Mouse (Mus musculus) embryonic facial prominence, embryonic 12.5 days (tissue): ENCODE results near the gene Vstm4. TPM values are rescaled to one million over a fixed set of nuclear protein-coding genes. Genes with fewer than 3 reads are reported as not detected.

ENCODE experiments used
- ATAC-seq: fragments of 200-750 bp; cut with Nextera tagmentation; 2 replicates; pipeline ENCODE4 v1.8.0; 2017; ENCODE audit not compliant: insufficient number of reproducible peaks, insufficient read depth, low FRiP score, low TSS enrichment
- H3K27ac ChIP-seq: fragments of 300-500 bp; sonication (generic); 2 replicates; pipeline ENCODE4 v1.5.1; 2016; ENCODE audit warnings: mild to moderate bottlenecking
- H3K27me3 ChIP-seq: fragments of 300-500 bp; sonication (generic); 2 replicates; pipeline ENCODE4 v1.6.1; 2016; ENCODE audit warnings: mild to moderate bottlenecking, moderate library complexity
- H3K36me3 ChIP-seq: fragments of 300-500 bp; sonication (generic); 2 replicates; pipeline ENCODE4 v1.6.1; 2016; ENCODE audit warnings: mild to moderate bottlenecking
- H3K4me1 ChIP-seq: fragments of 300-500 bp; sonication (generic); 2 replicates; pipeline ENCODE4 v1.6.1; 2016
- H3K4me2 ChIP-seq: fragments of 300-500 bp; sonication (generic); replicated peaks from 2 replicates; pipeline ENCODE4 v1.6.1; 2016; ENCODE audit warnings: mild to moderate bottlenecking, moderate library complexity
- H3K4me3 ChIP-seq: fragments of 300-500 bp; sonication (generic); 2 replicates; pipeline ENCODE4 v1.5.1; 2016; ENCODE audit warnings: mild to moderate bottlenecking
- H3K9ac ChIP-seq: fragments of 300-500 bp; sonication (generic); 2 replicates; pipeline ENCODE4 v1.6.1; 2016; ENCODE audit warnings: mild to moderate bottlenecking, moderate library complexity
- H3K9me3 ChIP-seq: fragments of 300-500 bp; sonication (generic); 2 replicates; pipeline ENCODE4 v1.6.1; 2016; ENCODE audit warnings: mild to moderate bottlenecking, moderate library complexity
- WGBS: fragments of 180-500 bp; shearing (Covaris S2); methylation state at CpG from one replicate; pipeline ENCODE4 v1.1.7; 2016; 5-methylcytosine and 5-hydroxymethylcytosine counted together
- polyA plus RNA-seq: library from polyadenylated mRNA; unstranded; fragments of >200 nt; fragmentation: Nextera tagmentation; extraction: Ambion mirVana; gene quantifications from 2 replicates; pipeline ENCODE4 v1.2.1, GENCODE M21; 2016

The Vstm4 gene
- polyA plus RNA-seq: 10.5 and 12.8 TPM in 2 replicates

DNA sequence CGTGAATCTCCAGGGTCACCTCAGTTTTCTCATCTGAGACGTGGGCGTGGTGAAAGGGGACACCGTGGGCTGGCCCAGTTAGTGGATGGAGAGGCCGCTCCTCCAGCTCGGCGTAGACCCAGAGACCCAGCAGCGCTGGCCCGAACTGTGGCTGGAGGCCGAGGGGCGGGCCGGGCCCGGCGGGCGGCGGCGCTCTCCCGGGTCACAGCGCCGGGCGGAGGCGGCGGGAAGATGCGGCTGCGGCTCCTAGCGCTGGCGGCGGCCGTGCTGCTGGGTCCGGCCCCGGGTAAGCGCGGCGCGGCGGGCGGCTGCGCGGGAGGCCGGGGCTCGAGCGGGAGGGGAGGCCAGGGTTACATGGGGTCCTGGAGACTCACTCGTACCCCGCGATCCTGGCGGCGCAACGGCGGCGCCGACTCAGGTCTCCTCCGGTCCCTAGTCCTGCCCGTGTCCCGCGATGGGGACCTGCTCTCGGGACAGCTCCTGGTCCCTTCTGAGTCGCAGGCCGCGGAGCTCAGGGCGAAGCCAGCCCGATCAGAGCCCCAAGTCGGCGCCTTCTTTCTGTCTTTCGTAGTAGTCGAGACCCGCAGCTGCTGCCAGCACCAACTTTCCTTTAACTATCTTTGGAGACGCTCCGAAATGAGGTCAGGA is at the start of gene Vstm4:
TSS of gene Vstm4 (plus strand) at position 76 of the 648 bp plus-strand sequence.
- Histone ChIP-seq H3K9me3 (no peaks in the 10 kb centered on the region), H3K27me3 (no peaks in the 10 kb centered on the region), H3K27ac (0 out of 2 replicates have a peak within 1 kb of the TSS, but pooled peaks have one; percentile 46), H3K36me3 (no peaks in the 10 kb centered on the region), H3K4me1 (peaks cover 27% of the 10 kb centered on the region), H3K4me3 (peak within 1 kb of the TSS; percentile 59), H3K9ac (peak within 1 kb of the TSS; percentile 68), H3K4me2 (peak within 1 kb of the TSS; percentile 72)
- ATAC-seq: peak; percentile 77
- WGBS: under 1% methylated on average over 68 of the region's 68 CpGs

GRCm38 (mm10) chr14:32810111-32810510 is 46.4 kb upstream of the Vstm4 start:
- Histone ChIP-seq H3K36me3 (no peaks in the 10 kb centered on the region), H3K9me3 (no peaks in the 10 kb centered on the region), H3K27me3 (no peaks in the 10 kb centered on the region), H3K9ac (no peak overlapping the region), H3K4me2 (no peak overlapping the region), H3K4me3 (no peak overlapping the region), H3K4me1 (no peaks in the 10 kb centered on the region), H3K27ac (no peak overlapping the region)
- ATAC-seq: no peak

DNA sequence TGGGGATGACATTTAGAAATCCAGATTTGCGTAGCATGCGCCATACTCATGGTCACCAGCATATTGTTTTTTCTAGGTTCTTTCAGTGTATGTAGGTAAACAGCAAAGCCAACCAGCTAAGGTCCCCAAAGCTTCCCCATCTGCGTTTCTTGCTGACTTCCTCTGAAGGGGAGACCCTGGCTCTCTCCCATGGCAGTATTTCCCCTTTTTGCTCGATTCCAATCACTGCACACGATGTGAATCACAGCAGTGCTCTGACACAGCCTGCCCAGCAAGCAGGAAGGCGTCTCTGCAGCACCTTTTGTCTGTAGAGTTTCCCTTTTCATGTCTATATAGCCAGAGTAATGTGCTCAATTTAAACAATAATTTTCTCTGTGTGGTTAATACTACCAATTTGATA is 44.1 kb upstream of the Vstm4 start:
- Histone ChIP-seq H3K36me3 (no peaks in the 10 kb centered on the region), H3K27ac (no peak overlapping the region), H3K4me3 (no peak overlapping the region), H3K9ac (no peak overlapping the region), H3K27me3 (no peaks in the 10 kb centered on the region), H3K4me2 (no peak overlapping the region), H3K4me1 (no peaks in the 10 kb centered on the region), H3K9me3 (no peaks in the 10 kb centered on the region)
- WGBS: 74% methylated on average over 6 of the region's 6 CpGs
- ATAC-seq: no peak

- Histone ChIP-seq H3K9ac (no peak overlapping the region), H3K4me1 (peaks cover 16% of the 10 kb centered on the region), H3K27ac (no peak overlapping the region), H3K27me3 (no peaks in the 10 kb centered on the region), H3K36me3 (no peaks in the 10 kb centered on the region), H3K9me3 (no peaks in the 10 kb centered on the region), H3K4me3 (no peak overlapping the region), H3K4me2 (no peak overlapping the region)
- 68% methylated on average over 4 of the region's 4 CpGs for WGBS
- no peak for ATAC-seq
These were observed 41.6 kb upstream of the Vstm4 start for GRCm38 (mm10) chr14:32814961-32815360.

DNA sequence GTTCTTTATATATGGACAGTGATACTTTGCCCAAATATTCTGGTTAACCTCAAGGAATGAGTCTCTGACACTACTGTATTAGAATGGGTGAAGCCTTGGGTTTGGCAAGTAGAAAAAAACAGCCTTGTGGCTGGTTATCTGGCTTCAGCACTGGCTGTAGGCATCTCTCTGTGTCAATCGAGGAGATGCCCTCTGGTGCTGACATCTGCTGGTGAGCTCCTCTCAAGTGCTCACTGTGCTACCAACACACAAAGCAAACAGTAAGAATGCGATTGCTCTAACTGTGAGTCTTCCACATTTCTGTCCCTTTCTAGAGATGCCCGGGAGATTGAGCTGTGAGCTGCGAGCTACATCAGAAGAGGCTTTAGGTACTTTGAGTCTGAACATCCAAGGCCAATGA is 40.0 kb upstream of the Vstm4 start:
- H3K27me3 ChIP-seq: no peaks in the 10 kb centered on the region
- H3K4me3 ChIP-seq: no peak overlapping the region
- no peaks in the 10 kb centered on the region for H3K9me3 ChIP-seq
- no peak for ATAC-seq
- no peak overlapping the region for H3K27ac ChIP-seq
- no peak overlapping the region for H3K4me2 ChIP-seq
- H3K36me3 ChIP-seq: no peaks in the 10 kb centered on the region
- H3K9ac ChIP-seq: no peak overlapping the region
- WGBS: 81% methylated on average over 4 of the region's 4 CpGs
- peaks cover 16% of the 10 kb centered on the region for H3K4me1 ChIP-seq

DNA sequence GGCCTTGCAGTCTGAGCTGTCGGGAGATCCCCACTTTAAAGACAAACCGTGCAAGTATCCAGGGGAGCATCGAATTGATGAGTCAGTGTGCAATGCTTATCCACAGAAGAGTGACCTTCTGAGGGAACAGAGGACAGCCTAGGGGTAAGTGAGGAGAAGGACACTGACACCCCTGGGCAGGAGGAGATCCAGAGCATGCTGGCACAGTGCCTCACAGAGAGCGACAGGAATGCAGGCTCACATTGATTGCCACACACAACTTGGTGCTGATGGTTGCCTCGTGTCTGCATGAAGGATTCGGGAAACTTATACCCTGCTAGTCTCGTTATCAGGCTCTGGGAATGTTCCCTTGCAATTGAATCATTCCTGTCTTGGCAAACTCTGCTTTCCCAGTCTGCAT is 39.3 kb upstream of the Vstm4 start:
- no peaks in the 10 kb centered on the region for H3K36me3 ChIP-seq
- 59% methylated on average over 7 of the region's 7 CpGs for WGBS
- H3K4me2 ChIP-seq: no peak overlapping the region
- no peak overlapping the region for H3K4me3 ChIP-seq
- no peaks in the 10 kb centered on the region for H3K9me3 ChIP-seq
- H3K4me1 ChIP-seq: peaks cover 16% of the 10 kb centered on the region
- ATAC-seq: no peak
- no peaks in the 10 kb centered on the region for H3K27me3 ChIP-seq
- H3K27ac ChIP-seq: no peak overlapping the region
- no peak overlapping the region for H3K9ac ChIP-seq

DNA sequence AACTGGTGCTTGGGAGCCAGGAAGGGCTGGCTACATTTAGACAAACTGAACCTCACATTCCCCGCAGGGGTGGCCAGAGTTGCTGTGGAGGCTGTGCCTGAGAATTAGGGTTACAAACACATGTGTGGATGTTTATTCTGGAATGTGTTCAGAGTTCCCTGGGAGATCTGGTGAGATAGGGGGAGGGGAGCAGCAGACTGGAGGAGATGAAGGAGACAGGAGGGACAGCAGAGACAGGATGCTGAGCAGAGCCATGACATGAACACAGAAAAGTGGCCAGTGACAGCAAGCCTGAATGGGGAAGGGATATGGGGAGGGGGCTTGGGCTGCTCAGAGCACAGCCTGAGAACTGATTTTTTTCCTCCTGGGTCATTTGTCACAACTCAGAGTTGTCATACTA is 37.3 kb upstream of the Vstm4 start:
- Histone ChIP-seq H3K9me3 (no peaks in the 10 kb centered on the region), H3K4me1 (peaks cover 16% of the 10 kb centered on the region), H3K27me3 (no peaks in the 10 kb centered on the region), H3K9ac (no peak overlapping the region), H3K4me3 (no peak overlapping the region), H3K4me2 (no peak overlapping the region), H3K36me3 (no peaks in the 10 kb centered on the region), H3K27ac (peak overlapping the region; percentile 60; the same call in 1 of the 2 replicates)
- ATAC-seq: no peak
- 8% methylated on average over 1 of the region's 1 CpGs for WGBS

DNA sequence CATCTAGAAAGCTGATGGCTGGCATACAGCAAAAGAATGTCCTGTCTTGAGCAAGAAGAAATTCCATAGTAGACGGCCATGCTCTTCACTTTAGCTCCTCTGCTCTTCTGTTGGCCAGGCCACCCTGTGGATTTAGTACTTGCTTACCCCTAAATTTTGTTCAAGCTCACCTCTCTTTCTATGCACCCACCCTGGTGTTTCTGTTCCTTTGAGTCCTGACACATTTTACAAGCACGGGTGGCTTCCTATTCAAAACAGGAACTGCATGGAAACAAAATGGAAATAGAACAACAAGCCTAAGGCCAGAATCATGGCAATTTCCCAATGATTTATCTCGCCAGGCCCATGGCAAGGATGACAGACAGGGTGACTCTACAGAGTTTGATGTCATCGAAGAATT is 33.7 kb upstream of the Vstm4 start:
- Histone ChIP-seq H3K9ac (no peak overlapping the region), H3K4me1 (peaks cover 30% of the 10 kb centered on the region), H3K9me3 (no peaks in the 10 kb centered on the region), H3K27ac (no peak overlapping the region), H3K36me3 (no peaks in the 10 kb centered on the region), H3K4me3 (no peak overlapping the region), H3K27me3 (no peaks in the 10 kb centered on the region), H3K4me2 (no peak overlapping the region)
- ATAC-seq: no peak
- 85% methylated on average over 4 of the region's 4 CpGs for WGBS

DNA sequence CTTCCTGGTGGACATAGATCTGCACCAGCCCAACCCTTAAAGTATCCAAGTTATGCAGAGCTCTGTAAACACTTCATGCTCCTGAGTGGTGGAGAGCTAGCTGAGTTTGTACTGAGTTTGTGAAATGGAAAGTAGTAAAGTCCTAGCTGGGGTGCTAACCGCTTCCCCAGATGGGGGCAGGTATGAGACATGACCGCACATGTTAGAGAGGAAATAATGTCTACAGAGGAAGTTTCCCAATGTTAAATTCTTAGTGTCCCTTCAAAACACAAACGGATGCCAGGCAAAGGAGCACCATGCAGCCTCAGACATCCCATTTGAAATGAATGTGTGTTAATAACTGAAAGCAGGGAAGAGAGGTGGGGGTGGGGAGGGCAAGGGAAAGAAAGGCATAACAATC is 32.7 kb upstream of the Vstm4 start:
- Histone ChIP-seq H3K4me2 (no peak overlapping the region), H3K9ac (no peak overlapping the region), H3K36me3 (no peaks in the 10 kb centered on the region), H3K9me3 (no peaks in the 10 kb centered on the region), H3K4me1 (peaks cover 32% of the 10 kb centered on the region), H3K27ac (no peak overlapping the region), H3K27me3 (no peaks in the 10 kb centered on the region), H3K4me3 (no peak overlapping the region)
- ATAC-seq: no peak
- 80% methylated on average over 3 of the region's 3 CpGs for WGBS

DNA sequence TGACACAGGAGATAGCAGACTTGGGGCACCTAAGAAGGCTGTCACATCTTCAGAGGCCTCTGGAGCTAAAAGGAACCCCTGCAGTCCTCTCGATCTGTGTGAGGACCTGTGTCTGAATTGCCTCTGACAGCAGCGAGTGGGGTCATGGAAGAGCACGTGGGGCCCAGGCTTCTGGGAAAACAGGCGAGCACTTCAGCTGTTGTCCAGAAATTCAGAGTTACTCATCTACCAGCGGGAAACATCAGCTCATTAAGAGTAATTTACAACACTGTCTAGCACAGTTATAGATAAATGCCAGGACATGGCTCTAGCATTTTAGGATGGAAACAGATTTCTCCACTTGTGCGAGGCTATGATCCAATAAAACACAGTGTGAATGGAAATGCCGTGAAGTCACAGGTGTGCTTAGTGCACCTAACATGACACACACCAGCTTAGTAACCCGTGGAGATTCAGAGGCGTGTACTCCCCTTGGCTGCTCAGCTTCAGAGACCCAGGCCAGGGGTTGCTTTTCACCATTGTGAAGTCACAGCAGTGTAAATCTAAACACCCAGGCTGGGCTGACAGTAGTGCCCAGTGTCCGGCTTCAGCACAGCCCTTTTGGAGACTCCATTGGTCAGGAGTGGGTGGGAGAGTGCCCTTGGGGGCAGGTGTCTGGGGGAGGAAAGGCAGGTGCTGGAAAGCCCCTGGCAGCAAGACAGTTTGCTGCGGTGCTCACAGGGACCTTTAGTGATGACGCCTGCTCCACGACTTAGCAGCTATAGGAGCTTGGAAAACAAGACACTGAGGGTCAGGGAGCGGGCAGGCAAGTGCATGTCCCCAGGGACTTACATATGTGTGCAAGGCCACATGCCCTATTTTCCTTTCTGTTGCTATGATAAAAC is 32.0 kb upstream of the Vstm4 start:
- Histone ChIP-seq H3K4me2 (no peak overlapping the region), H3K27me3 (no peaks in the 10 kb centered on the region), H3K4me1 (peaks cover 25% of the 10 kb centered on the region), H3K4me3 (no peak overlapping the region), H3K36me3 (no peaks in the 10 kb centered on the region), H3K27ac (peak overlapping the region; percentile 42; the same call in 1 of the 2 replicates), H3K9ac (no peak overlapping the region), H3K9me3 (no peaks in the 10 kb centered on the region)
- 48% methylated on average over 14 of the region's 14 CpGs for whole genome bisulfite sequencing
- ATAC-seq: no peak

- Histone ChIP-seq H3K4me1 (peaks cover 21% of the 10 kb centered on the region), H3K27ac (0 out of 2 replicates have a peak overlapping the region, but pooled peaks have one; percentile 42), H3K4me2 (peak overlapping the region; percentile 19), H3K27me3 (no peaks in the 10 kb centered on the region), H3K9ac (no peak overlapping the region), H3K4me3 (no peak overlapping the region), H3K9me3 (no peaks in the 10 kb centered on the region), H3K36me3 (no peaks in the 10 kb centered on the region)
- 3% methylated on average over 11 of the region's 11 CpGs for WGBS
- ATAC-seq: peak; percentile 74
These were observed 31.0 kb upstream of the Vstm4 start for GRCm38 (mm10) chr14:32825426-32826032.

DNA sequence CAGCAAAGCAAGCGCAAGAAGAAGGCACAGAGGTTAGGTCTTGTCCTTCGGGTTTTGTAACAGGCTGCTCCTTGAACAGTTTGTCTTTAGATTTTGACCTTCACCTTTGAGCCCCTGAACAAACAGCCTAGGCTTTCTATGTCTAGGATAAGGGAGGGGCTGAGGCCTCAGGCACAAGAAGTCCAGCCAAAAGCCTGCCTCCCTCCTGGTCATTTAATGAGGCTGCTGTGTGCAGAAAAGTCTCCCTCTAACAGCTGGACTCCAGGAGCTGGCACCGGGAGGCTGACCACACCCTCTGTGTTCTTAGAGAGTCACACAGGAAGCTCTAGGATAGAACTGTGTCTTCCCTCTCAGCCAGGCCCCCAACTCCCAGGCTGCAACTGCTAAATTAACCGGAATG is 29.4 kb upstream of the Vstm4 start:
- no peak for ATAC-seq
- WGBS: 48% methylated on average over 4 of the region's 4 CpGs
- Histone ChIP-seq H3K9me3 (no peaks in the 10 kb centered on the region), H3K4me2 (no peak overlapping the region), H3K36me3 (no peaks in the 10 kb centered on the region), H3K4me3 (no peak overlapping the region), H3K27ac (no peak overlapping the region), H3K9ac (no peak overlapping the region), H3K27me3 (no peaks in the 10 kb centered on the region), H3K4me1 (peaks cover 21% of the 10 kb centered on the region)
